Mouse (Mus musculus): ENCODE results near the gene Telo2.

The Telo2 gene

GRCm38 (mm10) chr17:25057041-25057440 lies 58.7 kb downstream of the Telo2 start:
- DNase-seq (ENCODE audit: extremely low read depth, low read depth, low spot score): no peak

- no peak for DNase-seq (ENCODE audit: extremely low read depth, low read depth, low spot score)
Observed at GRCm38 (mm10) chr17:25053274-25053673, 62.5 kb downstream of the Telo2 start.
